Mouse (Mus musculus) hindbrain, embryonic 15.5 days (tissue): Measurements from ENCODE around the gene Vamp2. TPM values are rescaled to one million over a fixed set of nuclear protein-coding genes. Genes with fewer than 3 reads are reported as not detected.

ENCODE experiments used
- ATAC-seq: fragments of 200-750 bp; cut with Nextera tagmentation; 2 replicates; pipeline ENCODE4 v1.8.0; 2017; ENCODE audit warnings: low read depth, moderate number of reproducible peaks, moderate TSS enrichment; ENCODE audit not compliant: low FRiP score
- H3K27ac ChIP-seq: fragments of 300-500 bp; sonication (generic); replicated peaks from 2 replicates; pipeline ENCODE4 v1.5.1; 2015; ENCODE audit warnings: mild to moderate bottlenecking, inconsistent platforms
- H3K27me3 ChIP-seq: fragments of 300-500 bp; sonication (generic); 2 replicates; pipeline ENCODE4 v1.6.1; 2015; ENCODE audit warnings: control low read depth, inconsistent platforms
- H3K36me3 ChIP-seq: fragments of 300-500 bp; sonication (generic); 2 replicates; pipeline ENCODE4 v1.6.1; 2015; ENCODE audit warnings: control low read depth, inconsistent platforms
- H3K4me1 ChIP-seq: fragments of 300-500 bp; sonication (generic); replicated peaks from 2 replicates; pipeline ENCODE4 v1.6.1; 2015; ENCODE audit warnings: control low read depth, inconsistent platforms
- H3K4me2 ChIP-seq: fragments of 300-500 bp; sonication (generic); 2 replicates; pipeline ENCODE4 v1.6.1; 2015; ENCODE audit warnings: moderate library complexity, mild to moderate bottlenecking, inconsistent platforms
- H3K4me3 ChIP-seq: fragments of 300-500 bp; sonication (generic); 2 replicates; pipeline ENCODE4 v1.5.1; 2015; ENCODE audit warnings: mild to moderate bottlenecking, inconsistent platforms
- H3K9ac ChIP-seq: fragments of 300-500 bp; sonication (generic); 2 replicates; pipeline ENCODE4 v1.6.1; 2015; ENCODE audit warnings: inconsistent platforms
- H3K9me3 ChIP-seq: fragments of 300-500 bp; sonication (generic); 2 replicates; pipeline ENCODE4 v1.6.1; 2016; ENCODE audit warnings: control low read depth, inconsistent platforms
- WGBS: fragments of 180-500 bp; shearing (Covaris S2); methylation state at CpG from one replicate; pipeline ENCODE4 v1.1.7; 2015; 5-methylcytosine and 5-hydroxymethylcytosine counted together
- polyA plus RNA-seq: library from polyadenylated mRNA; unstranded; fragments of >200 nt; fragmentation: Nextera tagmentation; extraction: Ambion mirVana; gene quantifications from 2 replicates; pipeline ENCODE4 v1.2.1, GENCODE M21; 2015

Gene Vamp2
- polyA plus RNA-seq, result 317 and 437 TPM in 2 replicates

DNA sequence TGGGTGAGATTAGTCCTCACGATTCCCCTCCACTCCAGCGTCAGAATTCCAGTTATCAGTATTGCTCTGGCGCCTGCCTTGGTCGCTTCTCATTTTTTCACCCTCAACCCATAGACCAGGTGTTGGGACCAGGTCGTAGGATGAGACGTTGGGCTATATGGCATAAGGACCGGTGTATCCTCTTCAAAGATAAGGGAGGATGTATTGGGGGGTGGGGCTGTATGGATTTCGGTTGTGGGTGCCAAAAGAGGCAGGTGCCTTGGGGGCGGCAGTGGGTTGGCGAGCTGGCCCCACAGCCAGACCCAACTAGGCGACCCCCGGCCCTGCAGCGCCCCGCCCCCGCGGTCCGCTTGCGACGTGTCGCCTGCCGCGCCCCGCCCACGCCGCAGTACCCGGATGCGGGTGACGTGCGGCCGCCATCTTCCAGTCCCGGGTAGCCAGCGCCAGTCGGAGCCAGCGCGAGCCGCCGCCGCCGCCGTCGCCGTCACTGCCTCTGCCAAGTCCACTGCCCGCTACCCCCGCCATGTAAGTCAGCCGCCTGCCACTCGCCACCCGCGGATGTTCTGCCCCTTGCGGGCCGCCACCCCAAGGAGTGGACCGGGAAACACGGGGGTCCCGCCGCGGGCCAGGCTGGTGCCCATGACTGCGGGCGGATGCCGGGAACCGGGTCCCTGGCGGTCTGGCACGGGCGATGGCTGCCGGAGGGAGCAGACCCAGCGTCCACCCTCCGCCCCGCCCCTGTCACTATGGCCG is at the start of gene Vamp2:
Vamp2 (plus strand) TSS at position 388 of the 753 bp plus-strand sequence.
- no peaks in the 10 kb centered on the region for H3K9me3 ChIP-seq
- peaks cover 9% of the 10 kb centered on the region for H3K36me3 ChIP-seq
- peak within 1 kb of the TSS; percentile 95 for H3K9ac ChIP-seq
- WGBS, result under 1% methylated on average over 66 of the region's 67 CpGs
- H3K4me3 ChIP-seq, result peak within 1 kb of the TSS; percentile 64
- peak; percentile 87 for ATAC-seq
- H3K4me1 ChIP-seq, result peaks cover 30% of the 10 kb centered on the region
- no peaks in the 10 kb centered on the region for H3K27me3 ChIP-seq
- peak within 1 kb of the TSS; percentile 98 for H3K4me2 ChIP-seq
- H3K27ac ChIP-seq, result peak within 1 kb of the TSS; percentile 89

DNA sequence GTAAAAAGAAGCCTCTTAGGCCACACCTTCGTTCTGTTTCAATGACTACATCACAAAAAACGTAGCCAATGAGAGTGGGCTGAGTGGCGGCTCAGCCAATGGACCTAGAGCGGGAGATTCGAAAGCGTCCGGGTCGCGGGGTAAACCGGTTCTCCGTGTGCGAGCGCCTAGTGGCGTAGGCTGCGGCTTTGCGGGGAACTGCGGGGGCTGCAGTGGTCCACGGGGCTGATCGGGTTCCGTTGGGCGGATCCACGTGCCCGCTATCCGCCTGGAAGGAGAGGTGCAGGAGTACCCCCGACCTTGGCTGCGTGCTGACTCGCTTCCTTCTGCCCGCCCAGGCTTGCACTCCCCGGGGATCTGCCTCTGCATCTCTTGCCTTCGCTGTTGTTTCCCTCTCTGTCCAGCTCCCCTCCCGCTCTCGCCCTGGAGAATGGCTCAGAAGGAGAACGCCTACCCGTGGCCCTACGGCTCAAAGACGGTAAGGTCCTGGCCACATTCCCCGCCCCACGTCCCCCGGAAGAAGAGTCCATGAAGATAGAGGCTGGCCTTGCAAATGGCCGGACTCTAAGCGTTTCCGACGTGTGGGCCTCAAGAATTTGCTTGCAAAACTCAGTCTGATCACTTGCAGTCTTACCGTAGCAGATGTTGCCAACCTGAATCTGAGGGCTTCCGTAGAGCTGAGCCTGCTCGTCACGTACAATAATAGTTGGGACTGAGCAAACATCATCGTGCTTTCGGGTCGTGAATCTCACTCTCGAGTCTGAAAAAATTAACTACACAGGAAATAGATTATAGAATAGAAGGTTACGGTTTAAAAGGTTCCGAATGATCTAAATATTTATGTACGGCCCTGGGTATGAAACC is 42.5 kb upstream of the Vamp2 start, which contains the start of gene Aurkb:
Aurkb (plus strand) TSS at position 117 of the 864 bp plus-strand sequence.
- no peaks in the 10 kb centered on the region for H3K27me3 ChIP-seq
- H3K4me2 ChIP-seq, result peak within 1 kb of the TSS; percentile 91
- peak within 1 kb of the TSS; percentile 53 for H3K4me3 ChIP-seq
- ATAC-seq, result peak; percentile 68
- peaks cover 9% of the 10 kb centered on the region for H3K4me1 ChIP-seq
- no peaks in the 10 kb centered on the region for H3K9me3 ChIP-seq
- H3K9ac ChIP-seq, result peak within 1 kb of the TSS; percentile 32; the same call in 1 of the 2 replicates
- H3K36me3 ChIP-seq, result no peaks in the 10 kb centered on the region
- WGBS, result 1% methylated on average over 54 of the region's 54 CpGs
- 0 out of 2 replicates have a peak within 1 kb of the TSS, but pooled peaks have one; percentile 16 for H3K27ac ChIP-seq

DNA sequence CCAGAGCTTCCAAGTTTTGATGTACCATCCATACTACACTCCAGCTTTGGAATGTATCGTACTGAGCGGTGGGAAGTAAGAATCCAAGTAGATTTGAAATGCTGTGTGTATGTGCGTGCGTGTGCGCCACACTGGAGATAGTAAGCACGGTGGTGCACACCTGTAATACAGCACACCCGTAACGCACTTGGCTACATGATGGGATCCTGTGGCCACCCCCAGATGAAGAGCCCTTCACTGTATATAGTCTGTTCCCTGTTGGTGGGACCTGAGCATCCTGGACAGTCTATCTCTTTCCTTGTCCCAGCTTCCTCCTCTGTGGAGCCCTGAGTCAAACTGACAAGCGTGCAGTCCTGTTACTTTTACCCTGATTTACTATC is 41.9 kb upstream of the Vamp2 start:
- 18% methylated on average over 9 of the region's 9 CpGs for WGBS
- peak overlapping the region; percentile 91 for H3K4me2 ChIP-seq
- peak overlapping the region; percentile 53 for H3K4me3 ChIP-seq
- no peak overlapping the region for H3K27ac ChIP-seq
- H3K36me3 ChIP-seq, result no peaks in the 10 kb centered on the region
- H3K27me3 ChIP-seq, result no peaks in the 10 kb centered on the region
- H3K9ac ChIP-seq, result 0 out of 2 replicates have a peak overlapping the region, but pooled peaks have one; percentile 32
- no peaks in the 10 kb centered on the region for H3K9me3 ChIP-seq
- ATAC-seq, result no peak
- H3K4me1 ChIP-seq, result peaks cover 9% of the 10 kb centered on the region

DNA sequence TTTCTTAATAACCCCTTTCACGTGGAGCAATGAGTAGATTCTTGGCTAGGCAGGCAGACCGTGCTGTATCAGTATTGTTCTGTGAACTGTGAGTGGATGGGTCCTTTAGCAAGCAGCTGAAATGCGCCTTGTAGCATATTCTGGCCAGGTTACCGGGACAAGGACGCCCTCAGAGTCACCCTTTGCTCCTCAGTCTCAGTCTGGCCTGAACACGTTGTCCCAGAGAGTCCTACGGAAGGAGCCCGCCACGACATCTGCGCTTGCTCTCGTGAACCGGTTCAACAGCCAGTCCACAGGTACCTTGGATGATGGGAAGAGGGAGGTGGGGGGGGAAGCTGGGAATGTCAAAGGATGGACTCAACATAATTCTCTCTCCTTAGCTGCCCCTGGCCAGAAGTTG is 40.7 kb upstream of the Vamp2 start:
- no peak overlapping the region for H3K27ac ChIP-seq
- peaks cover 9% of the 10 kb centered on the region for H3K4me1 ChIP-seq
- H3K9me3 ChIP-seq, result no peaks in the 10 kb centered on the region
- no peak overlapping the region for H3K4me3 ChIP-seq
- no peak for ATAC-seq
- no peaks in the 10 kb centered on the region for H3K36me3 ChIP-seq
- no peaks in the 10 kb centered on the region for H3K27me3 ChIP-seq
- H3K9ac ChIP-seq, result no peak overlapping the region
- H3K4me2 ChIP-seq, result peak overlapping the region; percentile 4; the same call in 1 of the 2 replicates
- 87% methylated on average over 12 of the region's 12 CpGs for WGBS

DNA sequence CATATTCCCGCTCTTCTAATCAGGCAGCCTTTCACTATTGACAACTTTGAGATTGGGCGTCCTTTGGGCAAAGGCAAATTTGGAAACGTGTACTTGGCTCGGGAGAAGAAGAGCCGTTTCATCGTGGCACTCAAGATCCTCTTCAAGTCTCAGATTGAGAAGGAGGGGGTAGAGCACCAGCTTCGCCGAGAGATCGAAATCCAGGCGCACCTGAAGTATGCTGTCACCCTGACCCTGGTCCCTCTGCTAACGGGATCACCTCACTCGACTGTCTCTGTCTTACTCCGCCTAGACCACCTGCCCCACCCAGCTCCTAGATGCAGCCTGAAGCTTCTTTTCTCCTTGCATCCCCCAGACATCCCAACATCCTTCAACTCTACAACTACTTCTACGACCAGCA is 40.1 kb upstream of the Vamp2 start:
- Histone ChIP-seq H3K36me3 (no peaks in the 10 kb centered on the region), H3K9me3 (no peaks in the 10 kb centered on the region), H3K4me2 (no peak overlapping the region), H3K4me1 (peaks cover 9% of the 10 kb centered on the region), H3K27ac (no peak overlapping the region), H3K27me3 (no peaks in the 10 kb centered on the region), H3K4me3 (no peak overlapping the region), H3K9ac (no peak overlapping the region)
- 95% methylated on average over 14 of the region's 14 CpGs for WGBS
- no peak for ATAC-seq

DNA sequence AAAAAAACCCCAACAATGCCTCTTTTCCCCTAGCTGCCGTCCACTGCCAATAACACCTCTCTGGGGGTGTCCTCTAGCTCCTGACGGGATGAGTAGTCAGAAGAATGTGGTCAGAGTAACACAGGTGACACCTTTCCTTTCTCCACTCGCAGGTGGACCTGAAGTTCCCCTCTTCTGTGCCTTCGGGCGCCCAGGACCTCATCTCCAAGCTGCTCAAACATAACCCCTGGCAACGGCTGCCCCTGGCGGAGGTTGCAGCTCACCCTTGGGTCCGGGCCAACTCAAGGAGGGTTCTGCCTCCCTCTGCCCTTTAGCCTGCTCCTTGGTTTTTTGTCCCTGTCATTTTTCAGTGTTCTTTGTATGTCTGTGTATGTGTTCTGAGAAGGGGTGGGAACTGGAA is 37.5 kb upstream of the Vamp2 start:
- Histone ChIP-seq H3K9ac (no peak overlapping the region), H3K4me1 (peaks cover 8% of the 10 kb centered on the region), H3K36me3 (no peaks in the 10 kb centered on the region), H3K27ac (no peak overlapping the region), H3K4me2 (no peak overlapping the region), H3K4me3 (no peak overlapping the region), H3K9me3 (no peaks in the 10 kb centered on the region), H3K27me3 (no peaks in the 10 kb centered on the region)
- no peak for ATAC-seq
- WGBS, result 84% methylated on average over 8 of the region's 8 CpGs

DNA sequence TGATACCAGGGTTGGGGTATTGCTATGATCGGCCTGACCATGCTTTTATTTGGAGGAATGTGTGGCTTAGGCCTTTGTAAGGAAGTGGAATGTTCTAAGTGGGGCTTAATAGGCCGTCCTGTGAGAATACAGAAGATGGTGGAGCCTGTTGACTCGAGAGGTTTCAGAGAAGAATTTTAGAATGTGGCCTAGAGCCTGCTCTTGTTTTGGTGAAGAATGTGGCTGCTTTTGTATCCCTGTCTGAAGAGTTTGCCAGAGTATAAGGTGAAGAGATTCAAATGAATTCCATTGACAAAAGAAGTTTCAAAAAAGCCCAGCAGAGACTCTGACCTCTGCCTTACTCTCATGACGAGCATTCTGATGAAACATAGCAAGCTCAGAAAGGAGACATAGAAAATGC is 36.5 kb upstream of the Vamp2 start:
- Histone ChIP-seq H3K4me2 (no peak overlapping the region), H3K27me3 (no peaks in the 10 kb centered on the region), H3K4me3 (no peak overlapping the region), H3K36me3 (no peaks in the 10 kb centered on the region), H3K27ac (no peak overlapping the region), H3K9me3 (no peaks in the 10 kb centered on the region), H3K9ac (no peak overlapping the region), H3K4me1 (no peaks in the 10 kb centered on the region)
- WGBS, result 63% methylated on average over 4 of the region's 4 CpGs
- ATAC-seq, result no peak

DNA sequence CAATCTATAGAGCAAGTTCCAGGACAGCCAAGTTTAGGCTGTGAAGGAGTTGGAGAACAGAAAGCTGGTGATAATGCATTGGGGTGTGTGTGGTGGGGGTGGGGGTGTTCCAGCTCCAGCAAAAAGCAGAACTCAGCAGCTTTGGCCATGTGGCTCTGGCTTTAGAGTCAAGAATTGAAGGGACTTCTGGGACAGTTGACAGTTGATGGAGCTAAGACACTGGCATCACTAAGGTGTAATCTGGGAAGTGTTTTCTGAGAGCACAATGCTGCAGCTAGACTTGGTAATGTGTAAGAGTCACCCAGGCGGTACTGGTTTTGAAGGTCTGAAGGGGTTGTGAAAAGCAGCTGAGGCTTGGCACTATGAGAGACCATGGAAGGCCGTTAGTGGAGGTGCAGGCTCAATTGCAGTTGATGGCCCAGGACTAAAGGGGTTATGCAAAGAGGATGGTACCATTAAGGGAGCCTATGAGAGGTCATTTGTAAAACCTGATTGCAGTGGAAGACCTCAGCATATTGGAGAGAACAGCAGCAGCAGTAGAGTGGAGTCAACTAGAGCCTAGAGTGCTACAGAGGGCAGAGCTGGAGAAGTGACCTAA is 35.4 kb upstream of the Vamp2 start:
- Histone ChIP-seq H3K4me3 (no peak overlapping the region), H3K9ac (no peak overlapping the region), H3K27ac (no peak overlapping the region), H3K4me2 (no peak overlapping the region), H3K9me3 (no peaks in the 10 kb centered on the region), H3K4me1 (peaks cover 2% of the 10 kb centered on the region), H3K36me3 (no peaks in the 10 kb centered on the region), H3K27me3 (no peaks in the 10 kb centered on the region)
- no peak for ATAC-seq
- WGBS, result 93% methylated on average over 2 of the region's 2 CpGs

DNA sequence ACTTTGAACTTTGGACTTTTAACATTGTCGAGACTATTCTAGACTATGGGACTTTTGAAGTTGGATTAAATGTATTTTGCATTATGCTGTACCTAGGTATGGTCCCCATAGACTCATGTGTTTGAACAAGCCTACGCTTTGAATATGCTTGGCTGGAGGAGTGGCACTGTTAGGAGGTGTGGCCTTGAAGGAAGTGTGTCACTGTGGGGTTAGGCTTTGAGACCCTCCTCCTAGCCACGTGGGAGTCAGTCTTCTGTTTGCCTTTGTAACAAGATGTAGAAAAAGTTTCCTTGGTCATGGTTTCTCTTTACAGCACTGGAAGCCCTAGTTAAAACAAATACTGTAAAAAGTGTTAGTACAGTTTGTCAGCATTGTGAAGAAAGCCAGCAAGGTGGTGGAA is 34.4 kb upstream of the Vamp2 start:
- ATAC-seq, result no peak
- Histone ChIP-seq H3K9me3 (no peaks in the 10 kb centered on the region), H3K4me1 (peaks cover 11% of the 10 kb centered on the region), H3K4me2 (no peak overlapping the region), H3K36me3 (no peaks in the 10 kb centered on the region), H3K27me3 (no peaks in the 10 kb centered on the region), H3K27ac (no peak overlapping the region), H3K4me3 (no peak overlapping the region), H3K9ac (no peak overlapping the region)
- WGBS, result 77% methylated on average over 3 of the region's 3 CpGs

DNA sequence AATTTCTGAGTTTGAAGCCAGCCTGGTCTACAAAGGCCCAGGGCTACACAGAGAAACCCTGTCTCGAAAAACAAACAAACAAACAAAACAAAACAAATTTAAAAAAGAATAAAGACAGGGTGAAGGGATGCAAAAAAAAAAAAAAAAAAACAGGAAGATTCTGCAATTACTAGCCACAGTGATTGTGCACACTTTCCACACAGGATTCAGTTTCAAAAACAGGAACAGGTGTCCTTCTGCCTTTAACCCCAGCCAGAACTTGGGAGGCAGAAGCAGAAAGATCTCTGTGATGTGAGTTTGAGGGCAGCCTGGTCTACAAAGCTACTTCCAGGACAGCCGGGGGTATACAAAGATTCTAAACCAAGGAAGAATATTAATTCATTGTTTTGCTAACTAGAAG is 30.0 kb upstream of the Vamp2 start:
- peak overlapping the region; percentile 68 for H3K4me2 ChIP-seq
- H3K4me3 ChIP-seq, result peak overlapping the region; percentile 79
- no peaks in the 10 kb centered on the region for H3K27me3 ChIP-seq
- WGBS, result 64% methylated on average over 2 of the region's 2 CpGs
- peak overlapping the region; percentile 57 for H3K9ac ChIP-seq
- H3K9me3 ChIP-seq, result no peaks in the 10 kb centered on the region
- peaks cover 32% of the 10 kb centered on the region for H3K4me1 ChIP-seq
- no peak for ATAC-seq
- H3K36me3 ChIP-seq, result no peaks in the 10 kb centered on the region
- peak overlapping the region; percentile 95 for H3K27ac ChIP-seq

DNA sequence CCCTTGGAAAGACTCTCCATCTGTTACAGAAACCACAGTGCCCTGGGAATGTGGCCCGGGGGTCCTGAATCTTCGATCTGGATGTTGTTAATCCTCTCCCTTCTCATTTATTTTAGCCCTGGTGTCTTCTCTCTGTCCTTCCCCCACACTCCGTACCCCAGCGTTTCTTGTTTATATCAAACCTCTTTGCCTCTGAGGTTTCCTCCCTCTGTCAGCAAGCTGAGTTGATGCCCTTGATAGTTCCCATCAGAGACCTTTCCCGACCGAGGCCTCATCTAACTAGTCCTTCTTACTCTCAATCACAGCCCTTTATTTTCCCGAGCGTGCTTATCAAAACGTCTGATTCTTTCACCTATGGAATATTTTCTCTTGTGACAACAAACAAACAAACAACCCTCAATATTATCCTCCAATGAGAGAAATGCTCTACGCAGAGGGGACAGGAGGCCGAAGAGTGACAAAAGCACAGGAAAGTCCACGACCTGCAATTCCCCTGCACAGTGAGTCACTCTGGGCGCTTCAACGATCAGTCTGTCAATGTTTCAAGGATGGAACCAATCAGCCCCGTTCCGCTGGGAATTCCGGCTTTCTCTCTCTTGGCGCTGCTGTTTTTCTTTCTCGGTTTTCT is 29.4 kb upstream of the Vamp2 start:
- H3K4me3 ChIP-seq, result peak overlapping the region; percentile 79
- under 1% methylated on average over 19 of the region's 19 CpGs for WGBS
- H3K27ac ChIP-seq, result peak overlapping the region; percentile 95
- H3K9ac ChIP-seq, result peak overlapping the region; percentile 57
- H3K36me3 ChIP-seq, result no peaks in the 10 kb centered on the region
- no peak; the same call in 1 of the 2 replicates for ATAC-seq
- H3K4me2 ChIP-seq, result peak overlapping the region; percentile 68
- no peaks in the 10 kb centered on the region for H3K27me3 ChIP-seq
- peaks cover 33% of the 10 kb centered on the region for H3K4me1 ChIP-seq
- H3K9me3 ChIP-seq, result no peaks in the 10 kb centered on the region
